21 mouse cellular contexts compared by ENCODE assay signal in genomic region chr14:117048951-117049350, GRCm38 (mm10).
"Had no signal": no experiment of that assay in that cellular context is flagged by ENCODE, and none has a peak within 500 bp of the region (broad histone marks: within the 10 kb centered on the region; RNA-seq: fewer than 3 reads in every experiment).

No protein-coding gene starts in this region.

- H3K27ac ChIP-seq: macrophage; midbrain, embryonic 10.5 days; midbrain, embryonic 12.5 days; neural tube, embryonic 13.5 days; neural tube, embryonic 15.5 days had no signal

- H3K9me3 ChIP-seq: midbrain, embryonic 10.5 days; midbrain, embryonic 12.5 days; neural tube, embryonic 13.5 days; neural tube, embryonic 15.5 days had no signal

- ATAC-seq: midbrain, embryonic 16.5 days had no signal

- H3K4me1 ChIP-seq: megakaryocyte, embryonic 14.5 days had no signal

- H3K27me3 ChIP-seq: megakaryocyte, embryonic 14.5 days; midbrain, embryonic 12.5 days; neural tube, embryonic 13.5 days; neural tube, embryonic 15.5 days had no signal

- H3K9ac ChIP-seq: lung, embryonic 14.5 days; midbrain, embryonic 12.5 days; neural tube, embryonic 13.5 days; neural tube, embryonic 15.5 days had no signal

- H3K4me3 ChIP-seq: megakaryocyte, embryonic 14.5 days; midbrain, embryonic 10.5 days; midbrain, embryonic 12.5 days; myocyte; neural tube, embryonic 13.5 days; neural tube, embryonic 15.5 days had no signal

- H3K36me3 ChIP-seq: midbrain, embryonic 10.5 days; midbrain, embryonic 12.5 days; neural tube, embryonic 13.5 days; neural tube, embryonic 15.5 days had no signal

- H3K4me2 ChIP-seq: lung, embryonic 14.5 days; midbrain, embryonic 12.5 days; neural tube, embryonic 13.5 days; neural tube, embryonic 15.5 days had no signal

- DNase-seq: lung, adult 18-20 months; lung, embryonic 14.5 days; lung, postnatal 10 days; lung, postnatal 36 days; midbrain, embryonic 14.5 days; retina, postnatal 1 day; right cerebral cortex, adult 18-20 months; right cerebral cortex, postnatal 25 days; right cerebral cortex, postnatal 4 days; spleen, adult 18-20 months; thymus, adult 18-20 months; thymus, postnatal 14 days; thymus, postnatal 36 days had no signal
